Mouse (Mus musculus): Measurements from ENCODE around the gene Ptms.

GRCm38 (mm10) chr6:124930754-124931524, 11.0 kb upstream of the Ptms start, which contains the start of gene Mlf2:
- TF ChIP-seq GATA1 (IDR thresholded peaks at IDR 0.05; ENCODE audit: low read length) (no peak), TAL1 (IDR thresholded peaks at IDR 0.05; ENCODE audit: low read length) (no peak)
